In genomic region chr16:30310647-30311046, GRCm38 (mm10) we compare ENCODE assay signal across 9 mouse cellular contexts. TPM values are rescaled to one million over a fixed set of nuclear protein-coding genes. Genes with fewer than 3 reads are reported as not detected.
A peak's percentile ranks its signal among the peaks of the same experiment; 100 is the strongest.
DNase-seq lines count a peak whose midpoint lies in the region; ATAC-seq and TF ChIP-seq lines count a peak whose summit lies in the region.
"Had no signal": no experiment of that assay in that cellular context is flagged by ENCODE, and none has a peak within 500 bp of the region (broad histone marks: within the 10 kb centered on the region; RNA-seq: fewer than 3 reads in every experiment).

Gene Gp5 (minus strand): TSS chr16:30310779.

- no peak for TF ChIP-seq POLR2A in cerebellum, adult 2 months (IDR thresholded peaks at IDR 0.05; ENCODE audit: borderline replicate concordance, insufficient read depth, low read length)
- TF ChIP-seq POLR2A in testis, adult 2 months (IDR thresholded peaks at IDR 0.05; ENCODE audit: control insufficient read depth, low read depth, low read length), result no peak

- H3K4me3 ChIP-seq in cerebellum, adult 2 months (replicated peaks; ENCODE audit: insufficient read depth, low read depth, low read length), result peak within 1 kb of the TSS; percentile 55
- H3K4me3 ChIP-seq in testis, adult 2 months (ENCODE audit: control insufficient read depth, low read depth, low read length), result peak within 1 kb of the TSS; percentile 75
- H3K4me3 ChIP-seq in liver, embryonic 12.5 days, result peak within 1 kb of the TSS; percentile 63

- no peaks in the 10 kb centered on the region; the same call in 1 of the 2 replicates for H3K36me3 ChIP-seq in testis, adult 2 months (ENCODE audit: control insufficient read depth, insufficient read depth, low read length)
- H3K36me3 ChIP-seq in liver, embryonic 12.5 days, result peaks cover 17% of the 10 kb centered on the region

- H3K9me3 ChIP-seq in liver, embryonic 12.5 days (replicated peaks), result no peaks in the 10 kb centered on the region

- no peak for DNase-seq in cerebellum, adult 2 months
- no peak for DNase-seq in cerebellum, adult 11-12 months
- DNase-seq in testis, postnatal 10 days (ENCODE audit: low spot score), result no peak
- DNase-seq in ovary, postnatal 14 days (ENCODE audit: low spot score), result no peak
- DNase-seq in frontal cortex, postnatal 25 days (ENCODE audit: low spot score in 2 of 2), result no peak
- DNase-seq: thymus, adult 18-20 months had no signal

- no peak for TF ChIP-seq CTCF in cerebellum, adult 2 months (IDR thresholded peaks at IDR 0.05; ENCODE audit: borderline replicate concordance, insufficient read depth, low read depth, low read length)
- no peak for TF ChIP-seq CTCF in testis, adult 2 months (IDR thresholded peaks at IDR 0.05; ENCODE audit: control insufficient read depth, insufficient read depth, insufficient replicate concordance, low read depth, low read length)

- H3K27ac ChIP-seq in cerebellum, adult 2 months (ENCODE audit: insufficient read depth, low read length), result no peak within 1 kb of the TSS
- H3K27ac ChIP-seq in testis, adult 2 months (ENCODE audit: control insufficient read depth, insufficient read depth, low read depth, low read length), result no peak within 1 kb of the TSS
- peak within 1 kb of the TSS; percentile 62 for H3K27ac ChIP-seq in liver, embryonic 12.5 days

- peak; percentile 74 for ATAC-seq in liver, embryonic 12.5 days
- ATAC-seq in frontal cortex, adult (ENCODE audit: low TSS enrichment), result no peak

- H3K27me3 ChIP-seq in cerebellum, adult 2 months (ENCODE audit: control insufficient read depth, insufficient read depth, low read length), result no peaks in the 10 kb centered on the region
- no peaks in the 10 kb centered on the region for H3K27me3 ChIP-seq in testis, adult 2 months (ENCODE audit: control insufficient read depth, insufficient read depth, low read length)
- H3K27me3 ChIP-seq in liver, embryonic 12.5 days (replicated peaks), result peaks cover 49% of the 10 kb centered on the region

- peak within 1 kb of the TSS; percentile 42; the same call in 1 of the 2 replicates for H3K9ac ChIP-seq in liver, embryonic 12.5 days

- peak within 1 kb of the TSS; percentile 94 for H3K4me2 ChIP-seq in liver, embryonic 12.5 days

- no peaks in the 10 kb centered on the region for H3K4me1 ChIP-seq in cerebellum, adult 2 months (ENCODE audit: control insufficient read depth, insufficient read depth, low read length)
- H3K4me1 ChIP-seq in testis, adult 2 months (ENCODE audit: control insufficient read depth, insufficient read depth, low read length), result peaks cover 22% of the 10 kb centered on the region
- peaks cover 45% of the 10 kb centered on the region for H3K4me1 ChIP-seq in liver, embryonic 12.5 days

RNA-seq across cellular contexts. Expression of gene Gp5, which starts in this region (rescaled TPM):
- 1.4 TPM in 2 replicates for polyA plus RNA-seq in cerebellum, adult 2 months (2012; rRNA removed)
- 1.6 and 1.7 TPM in 2 replicates for polyA plus RNA-seq in testis, adult 2 months (2012; rRNA removed)
- 31.3 and 32.1 TPM in 2 replicates for polyA plus RNA-seq in liver, embryonic 12.5 days (2016; fragmentation: Nextera tagmentation; extraction: Ambion mirVana)

Comparison
In these comparisons a context has a peak if more than half of its experiments do, and no peak if none do; other contexts are left out.
1. RNA of gene Gp5 (polyA plus RNA-seq): 31.3 to 32.1 TPM in liver, embryonic 12.5 days; 1.6 to 1.7 TPM in testis, adult 2 months and 1.4 TPM in cerebellum, adult 2 months; every median in the first group is over 10 times any median in the second.
2. Peak in every context shown above with its lines, with median percentiles within 50 percentile points of each other: H3K4me3 ChIP-seq.